Mouse (Mus musculus): ENCODE measurements at regions not wholly inside any gene's neighbourhood (a gene's known extent, or its start where the extent isn't known, plus 50 kb on each side); places are given as distances from the start of the nearest gene placed in this dataset.

GRCm38 (mm10) chr12:71569662-71570061, 260.0 kb downstream of the Dact1 start:
- intact Hi-C loops (cut with DNase I): loop anchor here (10.0 kb wide), 2 partner anchors 135 to 255 kb away; no protein-coding TSS in a partner anchor

- intact Hi-C loops (cut with DNase I): loop anchor here (10.0 kb wide), 2 partner anchors 135 to 255 kb away; no protein-coding TSS in a partner anchor
These were observed 260.4 kb downstream of the Dact1 start for GRCm38 (mm10) chr12:71570116-71570515.

- intact Hi-C loops (cut with DNase I): loop anchor here (10.0 kb wide), 2 partner anchors 132 to 258 kb away; no protein-coding TSS in a partner anchor
These were observed 257.9 kb upstream of the Daam1 start for GRCm38 (mm10) chr12:71572833-71573446.

GRCm38 (mm10) chr12:71573456-71573855, 257.4 kb upstream of the Daam1 start:
- intact Hi-C loops (cut with DNase I): loop anchor here (10.0 kb wide), 2 partner anchors 131 to 259 kb away; no protein-coding TSS in a partner anchor

- intact Hi-C loops (cut with DNase I): loop anchor here (10.0 kb wide), 2 partner anchors 130 to 260 kb away; no protein-coding TSS in a partner anchor
These were observed 256.2 kb upstream of the Daam1 start for GRCm38 (mm10) chr12:71574685-71575084.

GRCm38 (mm10) chr12:71577349-71577748, 253.5 kb upstream of the Daam1 start:
- intact Hi-C loops (cut with DNase I): loop anchor here (10.0 kb wide), 2 partner anchors 127 to 263 kb away; no protein-coding TSS in a partner anchor

- intact Hi-C loops (cut with DNase I): loop anchor here (10.0 kb wide), 2 partner anchors 127 to 263 kb away; no protein-coding TSS in a partner anchor
These were observed 252.9 kb upstream of the Daam1 start for GRCm38 (mm10) chr12:71578006-71578405.

- intact Hi-C loops (cut with DNase I): loop anchor here (10.0 kb wide), 2 partner anchors 126 to 264 kb away; no protein-coding TSS in a partner anchor
These were observed 252.0 kb upstream of the Daam1 start for GRCm38 (mm10) chr12:71578912-71579311.

GRCm38 (mm10) chr12:71580532-71581290, 250.2 kb upstream of the Daam1 start:
- intact Hi-C loops (cut with DNase I): no loop called here

- intact Hi-C loops (cut with DNase I): no loop called here
These were observed 246.3 kb upstream of the Daam1 start for GRCm38 (mm10) chr12:71584618-71585017.

- intact Hi-C loops (cut with DNase I): no loop called here
These were observed 232.2 kb upstream of the Daam1 start for GRCm38 (mm10) chr12:71598641-71599040.

- intact Hi-C loops (cut with DNase I): no loop called here
These were observed 229.7 kb upstream of the Daam1 start for GRCm38 (mm10) chr12:71601091-71601690.

GRCm38 (mm10) chr12:71603136-71603535, 227.7 kb upstream of the Daam1 start:
- intact Hi-C loops (cut with DNase I): no loop called here

- intact Hi-C loops (cut with DNase I): no loop called here
These were observed 224.5 kb upstream of the Daam1 start for GRCm38 (mm10) chr12:71606366-71606765.

- intact Hi-C loops (cut with DNase I): no loop called here
These were observed 222.9 kb upstream of the Daam1 start for GRCm38 (mm10) chr12:71607966-71608365.

GRCm38 (mm10) chr12:71613326-71613725, 217.6 kb upstream of the Daam1 start:
- intact Hi-C loops (cut with DNase I): no loop called here

- intact Hi-C loops (cut with DNase I): no loop called here
These were observed 215.9 kb upstream of the Daam1 start for GRCm38 (mm10) chr12:71614945-71615344.

GRCm38 (mm10) chr12:71615383-71615782, 215.5 kb upstream of the Daam1 start:
- intact Hi-C loops (cut with DNase I): no loop called here

GRCm38 (mm10) chr12:71616121-71616520, 214.8 kb upstream of the Daam1 start:
- intact Hi-C loops (cut with DNase I): no loop called here

GRCm38 (mm10) chr12:71618466-71618865, 212.4 kb upstream of the Daam1 start:
- intact Hi-C loops (cut with DNase I): no loop called here

GRCm38 (mm10) chr12:71618956-71619355, 211.9 kb upstream of the Daam1 start:
- intact Hi-C loops (cut with DNase I): no loop called here

- intact Hi-C loops (cut with DNase I): no loop called here
These were observed 211.3 kb upstream of the Daam1 start for GRCm38 (mm10) chr12:71619561-71619960.

All from adrenal gland (tissue).